Mouse (Mus musculus): ENCODE results near the gene Abcd1. TPM values are rescaled to one million over a fixed set of nuclear protein-coding genes. Genes with fewer than 3 reads are reported as not detected.

The Abcd1 gene
- total RNA-seq, 1 experiment from 2014 or later = 8.0 TPM

- ATAC-seq (replicated peaks in 1 of 2; ENCODE audit: insufficient read depth in 1 of 2, low FRiP score in 2 of 2, low TSS enrichment in 1 of 2, low read depth in 1 of 2, poor library complexity in 2 of 2, severe bottlenecking in 2 of 2) = no peak
These were observed 70.8 kb downstream of the Abcd1 start for GRCm38 (mm10) chrX:73787225-73787558.

Other genes starting within 250 kb of the Abcd1 start
- 11.8 and 16.3 TPM in 2 replicates for gene Bgn, start 233.0 kb upstream of the Abcd1 start, total RNA-seq (2017)
- 0.25 TPM in 1 of 2 replicates, not detected in the other for gene Atp2b3, start 213.5 kb upstream of the Abcd1 start, total RNA-seq (2017)
- gene Dusp9, start 77.2 kb upstream of the Abcd1 start, total RNA-seq (2017) = 0.35 and 1.5 TPM in 2 replicates
- 5.1 and 6.1 TPM in 2 replicates for gene Pnck, start 56.5 kb upstream of the Abcd1 start, total RNA-seq (2017)
- gene Slc6a8, start 43.4 kb upstream of the Abcd1 start, total RNA-seq (2017) = 0.94 TPM in 1 of 2 replicates, not detected in the other
- gene Bcap31, start 422 bp upstream of the Abcd1 start, total RNA-seq (2017) = 171 and 203 TPM in 2 replicates
- gene Plxnb3, start 40.5 kb downstream of the Abcd1 start, total RNA-seq (2017) = 0.25 TPM in 1 of 2 replicates, not detected in the other
- gene Srpk3, start 57.8 kb downstream of the Abcd1 start, total RNA-seq (2017) = not detected in 2 replicates
- 172 and 200 TPM in 2 replicates for gene Idh3g, start 70.3 kb downstream of the Abcd1 start, total RNA-seq (2017)
- 106 and 153 TPM in 2 replicates for gene Ssr4, start 70.4 kb downstream of the Abcd1 start, total RNA-seq (2017)
- gene Pdzd4, start 108.4 kb downstream of the Abcd1 start, total RNA-seq (2017) = 2.9 and 6.4 TPM in 2 replicates
- 0.13 and 0.15 TPM in 2 replicates for gene Avpr2, start 175.5 kb downstream of the Abcd1 start, total RNA-seq (2017)
- gene L1cam, start 179.5 kb downstream of the Abcd1 start, total RNA-seq (2017) = 1.6 TPM in 1 of 2 replicates, not detected in the other
- gene Arhgap4, start 205.3 kb downstream of the Abcd1 start, total RNA-seq (2017) = 46.5 and 80.0 TPM in 2 replicates
- gene Naa10, start 205.3 kb downstream of the Abcd1 start, total RNA-seq (2017) = 130 and 136 TPM in 2 replicates
- gene Renbp, start 214.3 kb downstream of the Abcd1 start, total RNA-seq (2017) = 13.2 and 53.8 TPM in 2 replicates
- 48.1 and 53.6 TPM in 2 replicates for gene Hcfc1, start 249.8 kb downstream of the Abcd1 start, total RNA-seq (2017)

All from hematopoietic stem cell, adult 5-6 weeks (primary cell).